Comparison of ENCODE assay signal across 23 mouse cellular contexts in the genomic region with DNA sequence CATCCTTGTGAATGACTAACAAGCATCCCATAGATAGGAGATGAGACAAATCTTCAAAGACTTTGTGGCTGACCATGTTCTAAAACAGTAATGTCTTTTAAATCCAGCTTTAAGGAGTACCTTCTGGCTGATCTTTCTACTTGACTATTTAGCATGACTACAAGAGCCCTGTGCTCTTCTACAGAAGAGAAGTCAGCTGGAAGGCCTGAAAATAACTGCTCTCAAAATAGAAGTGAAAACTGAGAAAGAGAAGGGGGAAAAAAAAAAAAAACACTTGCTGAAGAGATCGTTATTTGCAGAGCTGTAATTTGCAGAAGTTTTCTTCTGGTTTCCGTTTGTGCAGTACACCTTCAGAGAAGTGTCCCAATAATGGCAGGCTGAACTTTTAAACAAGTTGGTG.
A peak's percentile ranks its signal among the peaks of the same experiment; 100 is the strongest.
DNase-seq lines count a peak whose midpoint lies in the region; ATAC-seq and TF ChIP-seq lines count a peak whose summit lies in the region.
"Had no signal": no experiment of that assay in that cellular context is flagged by ENCODE, and none has a peak within 500 bp of the region (broad histone marks: within the 10 kb centered on the region; RNA-seq: fewer than 3 reads in every experiment).

No protein-coding gene starts in this region.

- H3K79me2 ChIP-seq in CH12.LX (replicated peaks; ENCODE audit: control insufficient read depth, extremely low read depth, insufficient read depth, poor library complexity, severe bottlenecking), result no peaks in the 10 kb centered on the region

- no peak overlapping the region for H3K4me3 ChIP-seq in left cerebral cortex, adult 2 months
- peak overlapping the region in 1 of 3 experiments; percentile 3 for H3K4me3 ChIP-seq in CH12.LX (replicated peaks in 1 of 3; ENCODE audit: low read depth in 2 of 3, low read length in 2 of 3, poor library complexity in 1 of 3)
- H3K4me3 ChIP-seq: embryonic facial prominence, embryonic 15.5 days; erythroblast, embryonic 14.5 days; forebrain, embryonic 15.5 days; hindbrain, embryonic 12.5 days had no signal

- peak; percentile 77; the same call in 1 of the 2 replicates for TF ChIP-seq EP300 in CH12.LX (IDR thresholded peaks at IDR 0.05; ENCODE audit: low read length)

- H3K27me3 ChIP-seq in CH12.LX (replicated peaks), result no peaks in the 10 kb centered on the region
- H3K27me3 ChIP-seq: embryonic facial prominence, embryonic 15.5 days; forebrain, embryonic 15.5 days; hindbrain, embryonic 12.5 days had no signal

- ATAC-seq in frontal cortex, adult (ENCODE audit: low TSS enrichment), result peak; percentile 97
- ATAC-seq: forebrain, embryonic 15.5 days; hindbrain, embryonic 16.5 days; inflammation-experienced regulatory T-cells, adult 6 months had no signal

- H3K27ac ChIP-seq in left cerebral cortex, adult 2 months, result peak overlapping the region; percentile 86
- H3K27ac ChIP-seq in CH12.LX (ENCODE audit: insufficient read depth, low read depth), result peak overlapping the region; percentile 98
- H3K27ac ChIP-seq: embryonic facial prominence, embryonic 15.5 days; forebrain, embryonic 15.5 days; hindbrain, embryonic 12.5 days had no signal

- TF ChIP-seq RAD21 in CH12.LX (IDR thresholded peaks at IDR 0.05; ENCODE audit: low read depth, low read length), result peak; percentile 3

- no peak for TF ChIP-seq POLR2A in CH12.LX (IDR thresholded peaks at IDR 0.05; ENCODE audit: low read depth, low read length)

- H3K36me3 ChIP-seq in CH12.LX (replicated peaks in 1 of 2; ENCODE audit: control insufficient read depth in 1 of 2, insufficient read depth in 1 of 2, low read length in 1 of 2), result no peaks in the 10 kb centered on the region
- H3K36me3 ChIP-seq: embryonic facial prominence, embryonic 15.5 days; forebrain, embryonic 15.5 days; hindbrain, embryonic 12.5 days had no signal

- H3K4me2 ChIP-seq in CH12.LX (ENCODE audit: insufficient read depth, low read depth, poor library complexity, severe bottlenecking), result peak overlapping the region; percentile 44; the same call in 1 of the 2 replicates
- H3K4me2 ChIP-seq: embryonic facial prominence, embryonic 15.5 days; forebrain, embryonic 15.5 days; hindbrain, embryonic 12.5 days had no signal

- DNase-seq in frontal cortex, postnatal 14 days (ENCODE audit: low spot score in 2 of 2), result no peak
- DNase-seq in left cerebral cortex, adult 2 months (ENCODE audit: extremely low spot score in 1 of 2, low spot score in 2 of 2), result no peak
- DNase-seq in left cerebral cortex, postnatal 10 days (ENCODE audit: extremely low spot score in 1 of 2, low spot score in 2 of 2), result no peak
- no peak for DNase-seq in CH12.LX (ENCODE audit: extremely low read depth)
- DNase-seq in telencephalon, adult 2 months (ENCODE audit: low read depth, low spot score), result peak; percentile 84
- DNase-seq in adrenal gland, postnatal 14 days, result no peak
- DNase-seq: adrenal gland, adult 2 months; adrenal gland, postnatal 36 days; cerebellum, adult 11 months; cerebellum, adult 8-10 months; cerebellum, postnatal 14 days; embryo, embryonic 11 days; gastrocnemius, postnatal 25 days; heart, adult 11 months; heart, postnatal 10 days; heart, postnatal 4 days had no signal

- H3K9ac ChIP-seq in CH12.LX (ENCODE audit: insufficient read depth, low read depth), result no peak overlapping the region
- H3K9ac ChIP-seq: embryonic facial prominence, embryonic 15.5 days; forebrain, embryonic 15.5 days; hindbrain, embryonic 12.5 days had no signal

- intact Hi-C loops in left cerebral cortex, adult 2 months (cut with DNase I), result loop anchor here (10.0 kb wide), 1 partner anchor 237 kb away; no protein-coding TSS in a partner anchor
- intact Hi-C loops in left cerebral cortex, postnatal 10 days (cut with DNase I), result no loop called here

- H3K4me1 ChIP-seq in CH12.LX (ENCODE audit: control insufficient read depth in 1 of 2, insufficient read depth in 2 of 2), result no peaks in the 10 kb centered on the region
- H3K4me1 ChIP-seq: embryonic facial prominence, embryonic 15.5 days; forebrain, embryonic 15.5 days; hindbrain, embryonic 12.5 days had no signal

- H3K9me3 ChIP-seq in CH12.LX (replicated peaks; ENCODE audit: low read length), result peaks cover 7% of the 10 kb centered on the region
- H3K9me3 ChIP-seq: embryonic facial prominence, embryonic 15.5 days; forebrain, embryonic 15.5 days; hindbrain, embryonic 12.5 days had no signal

- dilution Hi-C loops in CH12.LX (cut with MboI; ENCODE audit: extremely low pct_ligation_motif_present, extremely low pct_unique_long_range_greater_than_20kb, low sequenced_read_pairs), result no loop called here

- TF ChIP-seq CTCF in left cerebral cortex, adult 2 months (IDR thresholded peaks at IDR 0.05), result no peak
- no peak for TF ChIP-seq CTCF in CH12.LX (conservative IDR thresholded peaks at IDR 0.05 in 1 of 2, IDR thresholded peaks at IDR 0.05 in 1 of 2; ENCODE audit: low read depth in 2 of 2, low read length in 2 of 2)

- in situ Hi-C loops in CH12.LX (cut with MboI; ENCODE audit: low pct_ligation_motif_present, low pct_unique_long_range_greater_than_20kb, low sequenced_read_pairs), result no loop called here

TF ChIP-seq in CH12.LX, 34 proteins besides CTCF, POLR2A, EP300 and RAD21:
- TF ChIP-seq SMC3 (IDR thresholded peaks at IDR 0.05; ENCODE audit: low read depth, low read length) (no peak), TBP (conservative IDR thresholded peaks at IDR 0.05; ENCODE audit: low read depth, low read length) (0 out of 2 replicates have a peak, but pooled peaks have one; percentile 19), IRF4 (IDR thresholded peaks at IDR 0.05; ENCODE audit: low read depth, low read length) (peak; percentile 78), ZNF384 (IDR thresholded peaks at IDR 0.05; ENCODE audit: low read depth, low read length) (peak; percentile 96), MEF2A (IDR thresholded peaks at IDR 0.05; ENCODE audit: borderline replicate concordance, low read depth, low read length) (peak; percentile 97), JUND (conservative IDR thresholded peaks at IDR 0.05; ENCODE audit: low read depth, low read length) (no peak), TCF12 (IDR thresholded peaks at IDR 0.05; ENCODE audit: low read depth, low read length) (0 out of 2 replicates have a peak, but pooled peaks have one; percentile 49), ETS1 (conservative IDR thresholded peaks at IDR 0.05; ENCODE audit: low read depth, low read length) (peak; percentile 67; the same call in 1 of the 2 replicates)
